Mouse (Mus musculus) ovary, postnatal 36 days (tissue): ENCODE measurements at regions not wholly inside any gene's neighbourhood (a gene's known extent, or its start where the extent isn't known, plus 50 kb on each side); places are given as distances from the start of the nearest gene placed in this dataset.

Source experiments
- DNase-seq: peaks from one replicate; pipeline ENCODE4 v3.0.0; 2022; ENCODE audit warnings: low spot score, mixed read lengths

DNA sequence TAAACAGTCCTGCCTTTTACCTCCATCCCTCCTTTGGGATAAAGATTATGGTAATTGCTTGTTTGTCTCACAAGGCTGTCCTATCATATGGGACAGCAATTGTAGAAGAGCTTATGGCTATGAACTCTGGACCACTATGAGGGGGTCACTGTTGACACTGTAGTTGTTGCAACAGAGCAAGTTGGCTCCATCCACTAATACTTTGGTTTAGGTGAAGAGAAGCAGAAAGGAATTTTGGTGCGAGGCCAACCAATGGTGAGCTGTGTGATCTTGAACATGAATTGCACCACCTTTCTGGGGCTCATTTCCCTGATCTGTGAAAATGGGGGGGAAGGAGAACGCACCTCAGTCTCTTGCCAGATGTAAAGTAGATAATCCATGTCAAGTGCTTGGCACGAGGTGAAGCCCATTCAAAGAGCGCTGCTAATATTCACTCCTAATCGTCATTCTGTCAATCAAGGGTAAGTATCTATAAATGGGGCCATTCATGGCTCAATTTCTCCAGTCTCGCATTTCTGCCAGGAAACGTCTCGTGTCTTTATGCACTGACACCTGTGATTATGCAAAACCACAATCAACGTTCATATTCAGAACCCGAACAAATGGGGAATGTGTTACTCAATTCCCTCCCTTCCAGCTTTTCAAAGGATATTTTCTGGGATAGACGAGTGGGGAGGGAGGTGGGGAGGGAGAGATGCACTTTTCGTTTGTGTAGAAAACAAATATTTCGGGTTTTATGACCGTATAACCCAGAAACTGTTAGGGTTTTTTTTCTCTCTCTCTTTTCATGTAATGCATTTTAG lies 133.3 kb upstream of the Jun start:
- DNase-seq = no peak

DNA sequence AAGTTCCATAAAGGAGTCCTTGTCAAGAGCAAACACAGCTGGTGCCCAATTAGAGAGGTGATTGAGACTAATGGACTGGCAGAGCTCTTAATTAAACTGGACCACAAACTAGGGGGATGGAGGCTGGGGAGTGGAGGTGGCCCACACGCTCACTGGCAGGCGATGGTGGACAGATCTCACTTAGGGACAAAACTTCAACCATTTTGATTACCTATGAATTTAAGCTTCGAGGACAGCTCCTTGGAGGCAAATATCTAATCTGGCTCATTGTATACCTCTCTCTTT lies 133.8 kb upstream of the Jun start:
- DNase-seq = no peak

DNA sequence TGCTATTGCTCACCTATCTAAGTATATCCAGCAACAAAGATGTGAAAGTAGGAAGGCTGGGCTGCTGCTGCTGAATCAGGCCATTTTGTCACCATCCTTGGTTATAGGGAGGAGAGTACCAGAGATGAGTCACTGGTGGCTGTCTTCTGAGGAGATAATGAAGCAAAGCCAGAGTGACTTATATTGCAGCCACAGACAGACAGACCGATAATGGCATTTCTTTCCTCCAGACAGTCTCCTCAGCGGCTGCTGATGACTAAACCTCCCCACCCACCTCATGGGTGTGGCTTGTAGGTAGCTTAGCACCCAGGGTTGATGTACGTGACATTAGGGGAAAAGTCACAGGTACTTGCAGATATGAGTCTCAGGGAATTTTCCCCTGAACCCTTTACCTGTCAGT lies 136.1 kb upstream of the Jun start:
- DNase-seq = no peak

DNA sequence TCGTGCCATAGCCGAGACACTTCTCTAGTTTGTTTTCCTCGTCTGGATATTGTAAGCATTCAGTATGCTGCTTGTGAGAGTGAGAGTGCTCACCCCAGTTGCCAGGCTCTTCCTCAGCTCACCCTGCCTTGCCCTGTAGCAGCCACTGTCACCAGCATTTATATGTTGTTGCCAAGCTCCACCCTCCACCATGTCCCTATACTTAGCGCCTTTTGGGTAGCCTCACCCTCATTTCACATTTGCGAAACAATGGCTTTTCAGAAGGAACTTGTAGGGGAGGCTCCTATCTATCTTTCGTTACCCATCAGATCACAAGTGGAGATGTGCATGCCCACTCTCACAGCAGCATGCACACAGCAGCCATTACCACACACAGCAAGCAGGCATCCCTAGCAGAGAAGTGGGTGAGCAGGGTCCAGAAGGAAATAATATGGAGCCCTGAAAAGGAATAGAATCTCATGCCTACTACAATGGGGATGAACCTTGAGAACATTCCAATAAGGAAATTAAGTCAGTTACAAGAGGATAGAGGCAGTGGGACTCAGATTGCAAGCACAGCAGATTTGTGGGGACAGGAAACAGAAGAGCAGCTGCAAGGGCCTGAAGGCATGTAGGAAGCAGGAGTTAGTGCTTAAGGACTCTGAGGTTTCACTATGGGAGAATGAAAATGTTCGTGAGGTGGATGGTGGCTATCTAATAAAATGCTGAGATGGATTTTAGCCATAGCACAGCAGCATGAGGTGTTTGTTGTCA lies 139.8 kb upstream of the Jun start:
- no peak for DNase-seq

DNA sequence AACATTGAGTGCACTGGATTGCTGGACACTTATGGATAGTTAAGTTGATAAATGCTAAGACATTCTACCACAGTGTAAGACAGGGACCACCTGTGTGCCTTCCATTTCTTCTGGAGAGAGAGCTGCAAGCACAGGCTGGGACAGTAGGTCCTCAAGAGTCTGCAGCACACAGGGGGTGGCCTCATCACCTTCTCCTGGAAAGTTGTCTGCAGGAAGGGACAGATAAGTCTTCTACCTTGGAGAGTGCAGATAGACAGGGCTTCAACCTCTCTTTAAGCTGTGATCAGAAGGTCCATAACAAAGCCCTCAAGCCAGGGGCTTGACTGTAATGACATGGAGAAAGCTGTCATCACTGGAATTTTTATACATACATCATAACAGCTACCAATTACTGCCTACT lies 140.5 kb upstream of the Jun start:
- no peak for DNase-seq

DNA sequence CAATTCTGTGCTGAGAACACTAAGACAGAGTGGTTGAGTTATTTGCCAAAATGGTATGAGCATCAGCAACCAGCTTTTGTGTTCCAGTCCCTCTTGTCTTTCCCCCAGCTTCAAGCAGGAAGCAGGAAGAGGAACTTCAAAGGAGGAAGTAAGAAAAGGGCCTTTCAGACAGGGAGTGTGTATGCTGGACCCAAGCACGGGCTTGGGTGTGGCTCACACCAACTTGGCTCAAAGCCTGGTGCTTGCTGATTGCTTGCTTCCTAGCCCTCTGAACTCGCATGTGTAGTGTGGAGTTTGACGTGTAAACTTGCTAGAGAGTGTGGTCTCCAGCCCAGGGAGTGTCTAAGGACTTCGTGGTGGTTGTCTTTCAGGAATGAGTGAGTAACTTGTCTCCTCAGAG lies 141.0 kb upstream of the Jun start:
- DNase-seq = no peak

DNA sequence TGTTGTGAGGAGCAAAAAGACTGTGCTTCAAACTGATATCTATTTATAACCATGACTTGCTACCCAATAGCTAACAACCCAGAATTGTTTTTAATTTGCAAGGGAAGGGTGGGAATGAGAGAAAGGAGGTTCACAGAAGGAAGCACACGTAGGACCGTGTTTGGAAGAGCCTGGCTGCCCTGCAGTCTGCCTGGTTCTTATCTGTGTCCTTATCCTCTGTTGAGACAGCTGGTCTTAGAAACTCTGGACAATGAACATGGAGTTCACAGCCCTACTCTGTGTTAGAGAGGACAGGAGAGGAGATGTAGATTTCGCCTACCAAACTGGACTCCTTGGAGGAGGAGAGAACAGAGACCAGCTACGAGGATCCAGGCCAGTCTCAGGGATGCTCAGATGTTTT lies 141.5 kb upstream of the Jun start:
- no peak for DNase-seq

DNA sequence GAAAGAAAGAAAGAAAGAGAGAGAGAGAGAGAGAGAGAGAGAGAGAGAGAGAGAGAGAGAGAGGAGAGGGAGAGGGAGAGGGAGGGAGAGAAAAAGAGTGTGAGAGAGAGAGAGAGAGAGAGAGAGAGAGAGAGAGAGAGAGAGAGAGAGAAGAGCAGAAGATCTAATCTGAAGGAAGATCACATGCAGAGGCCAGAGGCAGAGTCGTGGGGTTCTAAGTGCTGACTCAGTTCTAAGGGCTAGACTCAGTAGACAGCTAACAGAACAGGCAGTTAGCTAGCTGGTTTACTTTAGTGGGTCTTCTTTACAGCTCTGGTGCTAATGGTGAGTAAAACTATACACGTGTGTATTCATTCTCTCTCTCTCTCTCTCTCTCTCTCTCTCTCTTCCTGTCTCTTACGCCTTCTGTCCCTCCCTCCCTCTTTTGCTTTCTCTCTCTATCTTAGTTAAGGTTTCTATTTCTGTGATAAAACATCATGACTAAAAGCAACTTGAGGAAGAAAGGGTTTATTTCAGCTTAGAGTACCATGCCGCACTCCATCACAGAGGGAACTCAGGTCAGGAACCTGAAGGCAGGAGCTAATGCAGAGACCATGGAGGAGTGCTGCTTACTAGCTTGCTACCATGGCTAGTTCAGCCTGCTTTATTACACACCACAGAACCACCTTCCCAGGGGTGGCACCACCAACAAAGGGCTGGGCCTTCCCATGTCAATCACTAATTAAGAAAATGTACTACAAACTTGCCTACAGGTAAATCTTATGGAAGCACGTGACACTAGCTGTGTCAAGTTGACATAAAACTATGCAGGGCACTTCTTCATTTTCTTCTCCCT lies 142.8 kb upstream of the Jun start:
- no peak for DNase-seq

DNA sequence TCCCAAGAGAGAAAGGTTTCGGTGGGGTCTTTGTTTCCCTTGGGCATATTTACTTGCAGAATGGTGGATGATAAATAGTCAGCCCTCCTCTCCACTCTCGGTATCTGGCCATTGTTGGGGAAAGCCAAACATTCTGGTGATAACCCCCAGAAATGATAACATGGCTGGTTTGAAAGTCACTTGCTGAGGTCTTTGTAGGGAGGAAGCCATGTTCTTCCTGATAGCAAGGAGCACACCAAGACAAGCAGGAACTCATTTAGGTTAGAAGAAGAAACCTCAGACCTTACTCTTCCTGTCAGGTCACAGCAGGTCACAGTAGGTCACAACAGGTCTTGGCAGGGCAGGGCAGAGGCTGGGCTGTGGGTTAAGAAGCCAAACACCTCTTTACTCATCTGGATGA lies 144.1 kb upstream of the Jun start:
- no peak for DNase-seq

DNA sequence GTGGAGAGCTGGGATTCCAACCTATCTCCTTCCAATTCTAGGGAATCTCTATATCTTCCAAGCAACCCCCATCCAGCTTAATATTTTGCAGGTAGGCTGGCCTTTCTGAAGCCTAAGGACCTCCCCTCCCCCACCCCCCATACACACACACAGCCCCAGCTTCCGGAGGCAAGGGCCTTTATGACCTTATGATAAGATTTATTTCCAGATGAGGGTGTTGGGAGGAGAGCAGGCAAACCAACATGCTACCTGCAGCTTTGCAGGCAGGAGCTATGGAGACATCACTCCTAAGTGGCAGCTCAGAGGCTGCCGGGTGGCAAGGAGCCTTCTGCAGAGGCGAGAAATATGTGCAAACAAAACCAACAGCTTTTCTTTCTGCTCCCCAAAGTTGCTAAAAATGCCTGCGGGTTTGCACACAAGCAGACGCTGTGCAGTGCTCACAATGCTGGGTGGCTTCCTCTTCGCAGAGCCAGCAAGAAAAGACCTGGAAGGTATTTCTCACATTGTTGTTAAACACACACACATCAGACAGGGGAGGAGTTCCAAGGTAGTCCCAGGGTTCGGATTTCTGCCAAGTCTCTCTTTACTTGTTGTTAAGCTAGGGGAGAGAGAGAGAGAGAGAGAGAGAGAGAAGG lies 145.2 kb upstream of the Jun start:
- no peak for DNase-seq

DNA sequence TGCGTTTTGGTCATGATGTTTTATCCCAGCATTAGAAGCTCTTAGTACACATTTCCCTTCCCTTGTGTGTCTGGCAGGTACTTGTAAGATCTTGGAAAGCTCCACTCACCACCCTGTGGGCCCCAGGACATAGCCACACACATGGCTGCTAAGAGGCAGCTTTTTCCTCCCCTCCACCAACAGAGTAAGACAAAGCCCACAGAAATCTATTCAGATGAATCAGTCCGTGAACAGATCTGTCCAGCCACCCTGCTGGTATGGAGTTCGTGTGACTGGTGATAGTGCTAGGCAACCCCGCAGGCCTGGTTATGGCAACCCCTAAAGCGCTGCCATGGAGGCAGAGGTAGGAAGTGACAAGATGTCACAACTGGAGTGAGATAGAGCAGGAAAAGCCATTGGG lies 147.4 kb upstream of the Jun start:
- no peak for DNase-seq

DNA sequence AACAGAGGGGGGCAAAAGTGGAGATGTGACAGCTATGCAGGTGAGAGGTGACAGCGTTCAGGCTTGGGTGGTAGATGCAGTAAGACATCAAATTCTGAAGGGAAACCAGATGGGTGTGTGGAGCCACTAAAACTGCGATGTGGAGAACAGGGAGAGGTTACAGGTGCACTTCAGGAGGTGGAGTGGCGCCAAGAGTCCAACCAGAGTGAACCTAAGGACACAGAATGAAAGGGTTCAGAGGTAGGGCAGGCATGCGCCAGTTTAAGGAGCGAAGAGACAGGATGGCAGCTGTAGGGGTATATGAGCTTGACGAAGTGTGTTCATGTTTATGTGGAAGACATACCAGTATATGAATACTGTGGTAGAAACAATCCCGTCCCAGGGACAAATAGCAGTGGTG lies 148.1 kb upstream of the Jun start:
- no peak for DNase-seq

DNA sequence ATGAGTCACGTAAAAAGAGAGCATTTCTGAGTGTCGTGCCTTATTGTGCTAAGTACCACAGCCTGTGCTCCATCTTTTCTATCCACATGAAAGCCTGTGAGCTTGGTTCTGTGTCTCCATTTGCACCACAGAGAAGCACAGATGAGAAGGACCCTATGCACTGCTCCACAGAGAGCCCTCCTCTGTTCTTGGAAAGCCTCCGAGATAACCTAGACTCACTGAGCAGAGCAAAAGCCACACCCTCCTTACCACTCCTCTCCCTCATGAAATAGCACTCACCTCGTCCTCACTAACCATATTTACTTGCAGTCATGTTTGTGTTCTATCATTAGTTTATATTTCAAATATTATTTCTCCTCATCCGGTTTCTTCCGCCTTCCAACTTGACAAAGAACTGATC lies 150.5 kb upstream of the Jun start:
- DNase-seq = no peak

DNA sequence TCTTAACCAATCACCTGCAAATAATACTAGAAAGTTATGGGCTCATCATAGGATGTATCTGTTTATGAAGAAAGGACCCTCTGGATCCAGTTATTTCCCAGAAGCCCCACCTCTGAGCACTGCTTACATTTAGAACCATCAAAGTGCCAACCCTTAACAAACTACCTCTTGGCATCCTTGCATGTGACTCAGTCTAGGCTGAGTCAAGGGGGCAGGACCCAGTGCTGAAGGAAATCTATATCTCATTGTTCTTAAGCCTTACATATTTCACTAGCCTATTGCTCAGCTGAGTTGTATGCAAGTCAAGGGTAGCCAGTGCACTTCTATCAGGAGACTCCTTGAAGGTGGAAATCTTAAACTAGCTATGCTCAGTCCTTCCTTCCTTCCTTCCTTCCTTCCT lies 151.6 kb upstream of the Jun start:
- no peak for DNase-seq

DNA sequence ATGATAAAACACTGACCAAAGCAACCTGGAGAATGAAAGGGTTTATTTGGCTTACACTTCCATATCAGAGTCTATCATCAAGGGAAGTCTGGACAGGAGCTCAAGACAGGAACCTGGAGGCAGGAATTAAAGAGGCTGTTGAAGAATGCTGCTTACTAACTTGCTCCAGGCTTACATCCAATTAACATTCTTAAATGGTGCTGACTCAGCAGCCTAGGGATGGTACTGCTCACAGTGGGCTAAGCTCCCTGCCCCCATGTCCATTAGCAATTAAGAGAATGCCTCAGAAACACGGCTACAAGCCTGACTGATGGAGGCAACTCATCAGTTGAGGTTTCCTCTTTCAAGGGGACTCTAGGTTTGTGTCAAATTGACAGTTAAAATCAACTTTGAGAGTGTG lies 153.3 kb upstream of the Jun start:
- no peak for DNase-seq

DNA sequence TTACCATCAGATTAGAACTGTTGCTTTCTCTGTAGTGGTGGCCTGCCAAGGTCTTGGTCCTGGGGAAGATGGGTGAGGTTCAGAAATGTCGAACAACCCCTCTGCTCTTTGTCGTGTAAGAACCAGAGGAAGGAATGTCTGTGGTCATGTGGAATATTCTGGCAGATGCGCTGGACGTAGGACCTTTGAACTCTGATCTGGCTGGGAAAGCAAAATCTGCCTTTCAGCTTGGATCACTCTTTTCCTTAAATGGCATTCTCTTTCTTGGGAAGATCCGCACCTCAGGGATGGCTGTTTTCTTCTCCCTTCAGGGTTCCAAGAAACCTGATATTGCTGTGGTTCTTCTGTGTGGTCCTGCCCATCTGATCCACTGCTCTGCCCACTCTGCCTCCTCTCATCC lies 155.8 kb upstream of the Jun start:
- DNase-seq = no peak

DNA sequence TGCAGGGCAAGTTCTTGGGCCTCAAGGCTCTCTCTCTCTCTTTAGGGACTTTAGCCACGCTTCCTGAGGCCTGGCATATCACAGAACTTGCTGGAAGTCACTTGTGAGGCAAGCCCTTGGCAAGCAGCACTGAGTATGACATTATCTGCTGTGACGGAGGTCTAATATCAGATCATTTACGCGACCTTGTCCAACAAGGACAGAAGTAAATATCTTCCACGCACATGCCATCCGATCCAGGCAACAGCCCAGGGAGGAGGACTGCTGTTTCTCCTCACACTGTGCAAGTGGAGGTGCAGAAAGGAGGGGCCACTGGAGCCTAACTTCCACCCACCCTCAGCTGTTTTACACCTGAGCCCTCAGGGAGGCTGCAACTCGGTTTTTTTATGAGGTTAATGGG lies 156.8 kb upstream of the Jun start:
- DNase-seq = no peak

DNA sequence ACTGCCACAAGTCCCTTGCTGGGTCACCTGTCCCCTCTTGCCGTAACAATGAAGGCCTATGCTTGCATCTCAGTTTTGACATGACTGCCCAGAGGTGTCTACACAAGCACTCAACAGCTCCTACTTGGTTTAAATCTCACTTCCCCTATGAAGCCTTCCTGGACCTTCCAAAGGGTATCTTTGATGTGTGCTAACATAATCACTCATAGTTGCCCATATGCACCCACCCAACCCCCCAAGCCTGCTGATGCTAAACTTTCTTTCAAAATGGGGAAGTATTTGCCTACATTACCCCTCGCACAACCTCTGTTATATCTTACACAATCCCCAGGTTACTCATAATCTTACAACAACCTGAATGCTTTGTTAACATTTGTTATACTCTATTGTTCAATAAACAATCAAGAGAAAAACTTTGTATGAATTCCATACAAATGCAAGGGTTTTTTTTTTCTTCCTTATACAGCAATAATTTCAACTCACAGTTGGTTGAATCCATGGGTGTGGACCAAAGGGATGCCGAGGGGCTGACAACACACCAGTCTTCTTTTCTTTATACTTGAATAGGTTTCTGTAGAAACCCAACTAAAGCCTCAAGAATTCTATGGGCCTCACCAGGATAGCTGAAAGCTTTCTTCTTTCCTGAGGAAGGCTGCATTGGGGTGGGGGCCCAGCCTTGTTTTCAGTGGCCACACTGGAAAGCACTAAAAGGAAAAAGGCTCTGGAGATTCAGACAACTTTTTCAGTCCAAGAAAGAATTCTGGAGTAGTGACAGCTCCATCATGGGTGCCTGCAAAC lies 157.5 kb upstream of the Jun start:
- DNase-seq = no peak

DNA sequence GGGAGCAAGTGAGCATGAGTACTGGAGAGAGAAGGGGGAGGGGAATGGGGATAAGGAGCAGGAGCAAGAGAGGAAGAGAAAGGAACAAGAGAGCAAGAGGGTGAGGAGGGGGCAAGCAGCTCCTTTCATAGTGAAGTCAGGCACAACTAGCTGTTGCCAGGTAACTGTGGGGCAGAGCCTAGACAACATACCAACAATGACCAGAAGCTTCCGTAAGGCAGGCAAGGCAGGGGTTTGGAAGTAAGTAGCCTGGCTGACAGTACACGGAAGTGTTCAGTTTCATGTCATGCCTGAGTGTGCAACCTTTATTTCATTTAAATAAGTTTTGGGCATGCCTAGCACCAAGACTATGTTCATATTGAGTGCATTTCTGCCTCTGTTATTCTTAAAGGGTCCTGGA lies 160.5 kb upstream of the Jun start:
- no peak for DNase-seq

DNA sequence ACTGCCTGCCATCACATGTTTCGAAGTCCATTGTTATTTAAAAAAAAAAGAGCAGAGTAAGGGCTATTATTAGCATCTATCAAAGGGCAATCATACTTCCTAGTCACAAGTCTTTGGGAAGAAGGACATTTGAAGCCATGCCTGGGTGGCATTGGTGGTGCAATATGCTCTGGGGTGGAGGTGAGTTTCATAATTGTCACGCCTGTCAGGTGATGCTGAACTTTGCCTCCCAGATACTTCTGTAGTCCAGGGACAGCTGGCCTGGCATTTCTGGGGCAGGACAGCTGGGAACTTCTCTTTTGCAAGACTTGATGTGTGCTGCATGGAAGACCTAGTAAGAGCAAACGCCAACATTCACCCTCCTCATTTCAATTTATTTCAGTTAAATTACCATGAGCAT lies 161.0 kb upstream of the Jun start:
- no peak for DNase-seq

DNA sequence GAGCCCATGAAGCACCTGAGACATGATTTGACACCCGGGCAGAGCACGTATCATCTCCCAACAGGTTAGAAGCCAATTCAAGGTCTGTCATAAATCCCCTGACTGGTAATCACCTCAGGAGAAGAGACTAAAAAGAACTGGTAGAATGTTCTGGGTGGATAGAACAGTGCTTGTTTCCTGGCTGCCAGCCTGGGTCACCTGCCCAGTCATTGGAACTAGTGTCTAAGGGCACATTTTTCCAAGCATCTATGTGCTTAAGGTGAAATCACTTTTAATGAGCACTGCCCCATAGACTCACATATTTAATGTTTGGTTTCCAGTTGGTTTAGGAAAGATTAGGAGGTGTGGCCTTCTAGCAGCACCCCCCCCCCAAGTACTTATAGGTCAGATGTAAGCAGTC lies 162.0 kb upstream of the Jun start:
- DNase-seq = no peak

DNA sequence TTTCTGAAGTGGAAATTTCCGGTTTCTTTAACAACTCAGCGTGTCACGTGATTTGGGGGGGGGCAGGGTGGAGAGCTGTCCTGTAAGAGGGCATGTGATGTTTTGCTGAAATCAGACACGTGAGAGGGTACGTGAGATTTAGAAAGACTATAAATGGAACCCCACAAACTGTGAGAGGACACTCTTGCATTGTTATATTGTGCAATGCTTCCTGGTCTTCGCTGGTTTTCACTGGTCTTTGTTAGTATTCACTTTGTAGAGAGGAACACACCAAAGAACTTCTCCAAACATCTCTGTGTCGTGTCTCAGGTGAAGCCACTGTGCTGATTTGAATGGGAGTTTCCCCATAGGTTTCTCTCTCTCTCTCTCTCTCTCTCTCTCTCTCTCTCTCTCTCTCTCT lies 163.2 kb upstream of the Jun start:
- DNase-seq = no peak
